Mouse (Mus musculus) ES-E14 (cell line): ENCODE results near the gene Prrx2. TPM values are rescaled to one million over a fixed set of nuclear protein-coding genes. Genes with fewer than 3 reads are reported as not detected.

ENCODE experiments used
- DNase-seq: peaks from one replicate; pipeline ENCODE4 v3.0.0-alpha.2; 2013; ENCODE audit warnings: low read depth, low spot score
- H3K27ac ChIP-seq: 2 replicates; pipeline ENCODE4 v1.5.1; 2012; ENCODE audit warnings: low read depth, mild to moderate bottlenecking, low read length, moderate library complexity, mixed read lengths; ENCODE audit not compliant: poor library complexity, insufficient read depth, severe bottlenecking
- H3K36me3 ChIP-seq: 2 replicates; pipeline ENCODE4 v1.6.1; 2012; ENCODE audit warnings: mild to moderate bottlenecking, low read length, moderate library complexity, mixed read lengths; ENCODE audit not compliant: control insufficient read depth, poor library complexity, insufficient read depth, severe bottlenecking
- H3K4me1 ChIP-seq, 2 experiments: fragments of 150-350 bp in 1 of 2; sonication (generic) in 1 of 2; 2 replicates each; pipeline ENCODE4 v1.6.1; 2012; ENCODE audit warnings: low read length in 2 of 2, mild to moderate bottlenecking in 1 of 2, mixed read lengths in 1 of 2; ENCODE audit not compliant: control insufficient read depth in 2 of 2, insufficient read depth in 2 of 2, poor library complexity in 1 of 2
- H3K4me3 ChIP-seq, 2 experiments: fragments of 150-350 bp in 1 of 2; sonication (generic) in 1 of 2; 2 replicates each; pipeline ENCODE4 v1.5.1; 2012; ENCODE audit warnings: low read length in 2 of 2, low read depth in 1 of 2, mild to moderate bottlenecking in 1 of 2, mixed read lengths in 1 of 2; ENCODE audit not compliant: insufficient read depth in 1 of 2, poor library complexity in 1 of 2, severe bottlenecking in 1 of 2
- H3K9ac ChIP-seq: 2 replicates; pipeline ENCODE4 v1.6.1; 2012; ENCODE audit warnings: low read depth, mild to moderate bottlenecking, low read length, mixed read lengths; ENCODE audit not compliant: poor library complexity, insufficient read depth, severe bottlenecking
- H3K9me3 ChIP-seq: fragments of 150-350 bp; sonication (generic); 2 replicates; pipeline ENCODE4 v1.6.1; 2012; ENCODE audit warnings: low read depth, mild to moderate bottlenecking, low read length; ENCODE audit not compliant: control insufficient read depth, insufficient read depth
- CHD2 ChIP-seq: IDR thresholded peaks from 2 replicates; pipeline ENCODE4 v1.6.1; 2014; ENCODE audit warnings: mild to moderate bottlenecking, low read depth, low read length, inconsistent platforms
- HCFC1 ChIP-seq: IDR thresholded peaks from 2 replicates; pipeline ENCODE4 v1.6.1; 2012; ENCODE audit warnings: low read length, inconsistent platforms, borderline replicate concordance; ENCODE audit not compliant: insufficient read depth
- MAFK ChIP-seq: IDR thresholded peaks from 2 replicates; pipeline ENCODE4 v1.6.1; 2014; ENCODE audit warnings: mild to moderate bottlenecking, low read depth, low read length, inconsistent platforms; ENCODE audit not compliant: insufficient read depth
- ZC3H11A ChIP-seq: IDR thresholded peaks from 2 replicates; pipeline ENCODE4 v1.6.1; 2012; ENCODE audit warnings: low read depth, mild to moderate bottlenecking, inconsistent platforms, low read length, borderline replicate concordance
- ZNF384 ChIP-seq: IDR thresholded peaks from 2 replicates; pipeline ENCODE4 v1.6.1; 2012; ENCODE audit warnings: low read depth, low read length, inconsistent platforms
- in situ Hi-C, 2 experiments: fragments of 600-800 bp; cut with MboI; formaldehyde crosslinking; loops; one replicate each; pipeline ENCODE4 v1.15.1; 2025; ENCODE audit warnings: low sequenced_read_pairs in 2 of 2, inconsistent platforms in 1 of 2; ENCODE audit not compliant: unreplicated experiment in 2 of 2
- total RNA-seq: library from RNA; depleted of rRNA; stranded (reverse); fragments of 300-350 nt; gene quantifications from 2 replicates; pipeline ENCODE4 v1.2.3, GENCODE M21; 2012

The Prrx2 gene
- total RNA-seq, 1 experiment: 16.2 TPM

- Histone ChIP-seq H3K36me3 (no peaks in the 10 kb centered on the region), H3K27ac (no peak overlapping the region), H3K4me1 (peaks cover 3 to 18% of the 10 kb centered on the region in 2 experiments; a peak in 2 of 4 replicates), H3K9me3 (no peaks in the 10 kb centered on the region), H3K9ac (no peak overlapping the region), H3K4me3 (peak overlapping the region; percentile 46 to 52; a peak in 2 of 4 replicates)
- TF ChIP-seq MAFK (no peak), ZC3H11A (no peak), CHD2 (no peak), HCFC1 (no peak), ZNF384 (no peak)
- no peak for DNase-seq
- in situ Hi-C loops: no loop called here
Measured at GRCm38 (mm10) chr2:30902256-30902655, 67.5 kb downstream of the Prrx2 start.

- no peaks in the 10 kb centered on the region for H3K36me3 ChIP-seq
- H3K9ac ChIP-seq: peak overlapping the region; percentile 11; the same call in 1 of the 2 replicates
- in situ Hi-C loops: no loop called here
- peak overlapping the region; percentile 46 to 52 for H3K4me3 ChIP-seq
- H3K27ac ChIP-seq: no peak overlapping the region
- H3K9me3 ChIP-seq: no peaks in the 10 kb centered on the region
- no peak for DNase-seq
- TF ChIP-seq ZC3H11A: no peak
- no peak for TF ChIP-seq MAFK
- no peak for TF ChIP-seq ZNF384
- TF ChIP-seq HCFC1: no peak
- no peak for TF ChIP-seq CHD2
- H3K4me1 ChIP-seq: peaks cover 3 to 16% of the 10 kb centered on the region in 2 experiments; a peak in 2 of 4 replicates
Measured at GRCm38 (mm10) chr2:30902726-30903722, 68.3 kb downstream of the Prrx2 start.

GRCm38 (mm10) chr2:30904231-30904630 lies 69.5 kb downstream of the Prrx2 start:
- Histone ChIP-seq H3K9me3 (no peaks in the 10 kb centered on the region), H3K4me1 (peaks cover 3 to 16% of the 10 kb centered on the region in 2 experiments; a peak in 2 of 4 replicates), H3K27ac (no peak overlapping the region), H3K36me3 (no peaks in the 10 kb centered on the region), H3K4me3 (no peak overlapping the region), H3K9ac (no peak overlapping the region)
- in situ Hi-C loops: no loop called here
- DNase-seq: no peak
- TF ChIP-seq MAFK (no peak), HCFC1 (no peak), CHD2 (no peak), ZC3H11A (no peak), ZNF384 (no peak)

- Histone ChIP-seq H3K36me3 (no peaks in the 10 kb centered on the region), H3K9me3 (no peaks in the 10 kb centered on the region), H3K9ac (no peak overlapping the region), H3K27ac (no peak overlapping the region), H3K4me1 (peaks cover 3 to 16% of the 10 kb centered on the region in 2 experiments; a peak in 2 of 4 replicates), H3K4me3 (no peak overlapping the region)
- TF ChIP-seq ZC3H11A: no peak
- TF ChIP-seq ZNF384: no peak
- TF ChIP-seq CHD2: no peak
- no peak for TF ChIP-seq HCFC1
- TF ChIP-seq MAFK: no peak
- DNase-seq: no peak
- in situ Hi-C loops: no loop called here
Measured at GRCm38 (mm10) chr2:30904991-30905390, 70.2 kb downstream of the Prrx2 start.
